Mouse (Mus musculus) skeletal muscle tissue, adult 2 months (tissue): ENCODE measurements around the gene Dctn3.
"Not testable (repeated sequence)": the region's sequence is repeated elsewhere in the genome, so short reads cannot be mapped to it uniquely, and the experiment has no call there.

Source experiments
- DNase-seq: peaks from one replicate; pipeline ENCODE4 v3.0.0-alpha.2; 2012; ENCODE audit warnings: low read depth, low spot score

Gene Dctn3

DNA sequence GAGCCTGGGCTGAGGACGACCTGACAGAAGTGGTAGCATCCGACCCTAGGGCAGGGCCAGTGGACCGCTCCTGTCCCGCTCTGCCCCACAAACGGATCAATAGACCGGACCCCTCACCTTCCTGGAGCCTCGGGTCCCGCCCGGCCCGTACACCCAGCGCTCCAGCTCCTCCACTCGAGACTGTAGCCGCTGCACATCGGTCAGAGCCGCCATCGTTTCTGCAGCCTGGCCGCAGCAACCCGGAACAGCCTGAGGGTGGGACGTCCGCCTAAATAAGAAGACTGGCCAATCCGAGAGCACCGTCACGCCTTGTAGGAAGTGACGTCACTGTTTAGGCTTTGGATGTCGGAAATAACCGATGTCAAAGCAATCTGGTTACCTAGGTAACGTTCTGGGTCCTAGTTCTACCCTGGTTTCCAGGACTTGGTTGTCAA is at the start of gene Dctn3:
Gene Dctn3, minus strand, starts transcription at position 253 of the 434 bp plus-strand sequence.
- DNase-seq, result peak; percentile 94

GRCm38 (mm10) chr4:41767301-41767700 is 44.3 kb upstream of the Dctn3 start:
- not testable (repeated sequence) for DNase-seq

GRCm38 (mm10) chr4:41763176-41763575 is 40.2 kb upstream of the Dctn3 start:
- DNase-seq, result not testable (repeated sequence)

DNA sequence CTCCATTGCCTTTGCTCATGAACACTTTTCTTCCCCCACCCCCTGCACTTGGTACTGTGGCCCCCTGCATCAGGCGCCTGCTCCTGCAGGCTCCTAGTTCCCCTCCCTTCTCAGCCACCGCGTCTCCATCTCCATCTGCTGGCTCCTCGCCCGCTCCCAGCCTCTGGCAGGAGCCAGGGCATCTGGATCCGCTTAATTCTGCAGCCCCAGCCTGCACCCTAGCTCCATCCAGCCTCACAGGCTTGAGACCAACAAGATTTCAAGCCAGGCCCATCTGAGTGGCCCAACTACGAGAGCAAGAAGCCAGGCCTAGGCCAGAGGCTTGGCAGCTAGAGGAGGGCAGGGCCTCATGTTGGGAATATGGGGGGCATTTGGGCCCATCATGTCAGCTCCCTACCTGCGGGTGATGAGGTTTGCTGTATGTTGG is 39.7 kb upstream of the Dctn3 start:
- DNase-seq, result peak; percentile 83

DNA sequence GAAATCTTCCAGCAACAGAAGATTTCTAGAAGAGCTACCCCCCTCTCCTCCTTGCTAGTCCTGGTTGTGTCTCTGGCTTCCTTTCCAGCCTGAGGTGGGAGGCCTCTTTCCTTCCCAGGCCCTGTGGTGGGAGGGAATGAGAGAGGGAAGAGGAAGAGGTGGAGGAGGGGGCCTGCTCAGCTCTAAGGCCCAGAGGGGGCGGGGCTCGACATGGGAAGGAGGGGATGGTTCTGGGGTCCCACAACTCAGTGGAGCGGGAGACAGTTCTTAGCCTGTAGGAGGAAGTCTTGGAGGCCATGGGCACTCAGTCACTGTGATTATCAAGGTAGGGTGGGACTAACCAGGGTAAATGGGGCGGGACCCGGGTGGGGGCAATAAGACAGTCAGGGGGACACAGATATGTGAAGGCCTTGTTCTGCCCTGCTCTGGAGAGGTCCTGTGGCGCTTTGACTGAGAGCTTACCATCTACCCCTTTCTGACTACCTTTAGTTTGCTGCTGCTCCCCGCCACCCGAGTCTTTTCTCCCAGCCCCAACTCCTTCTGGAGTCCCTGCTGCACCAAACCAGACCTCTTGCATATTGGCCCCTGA is 39.2 kb upstream of the Dctn3 start:
- no peak for DNase-seq

- no peak for DNase-seq
Observed at GRCm38 (mm10) chr4:41761680-41762079, 38.7 kb upstream of the Dctn3 start.

- DNase-seq, result no peak
Observed at GRCm38 (mm10) chr4:41760911-41761310, 37.9 kb upstream of the Dctn3 start.

- DNase-seq, result peak; percentile 96
Observed at GRCm38 (mm10) chr4:41760288-41760721, 37.3 kb upstream of the Dctn3 start.

DNA sequence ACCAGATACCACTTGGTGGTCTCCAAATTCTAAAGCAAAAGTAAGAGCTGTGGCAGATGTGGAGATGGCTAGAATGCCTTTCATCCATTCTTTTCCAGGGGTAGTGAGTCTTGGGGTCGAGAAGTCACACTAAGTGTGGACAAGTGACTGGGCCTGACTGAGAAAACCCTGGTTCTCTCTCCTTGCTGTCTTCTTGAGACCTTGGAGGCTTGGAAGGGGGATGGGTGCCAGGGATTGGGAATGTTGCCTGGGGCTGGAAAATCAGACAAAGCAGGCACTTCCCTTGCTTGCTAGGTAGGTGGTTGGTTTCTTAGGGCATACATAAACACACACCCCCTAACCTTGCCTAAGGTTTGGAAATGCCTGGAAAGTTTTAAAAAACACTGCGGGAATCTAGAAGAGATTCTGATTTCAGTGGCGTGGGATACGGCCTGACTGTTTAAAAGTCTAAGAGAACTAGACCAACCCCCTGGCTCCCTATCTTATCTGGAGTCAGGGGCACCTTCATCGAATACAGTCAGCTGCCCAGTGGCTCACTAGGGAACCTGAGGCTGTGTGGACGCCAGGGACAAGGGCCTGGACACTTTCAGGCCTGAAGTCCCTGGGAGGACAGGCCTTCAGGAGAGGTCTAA is 36.8 kb upstream of the Dctn3 start:
- DNase-seq, result no peak

- no peak for DNase-seq
Observed at GRCm38 (mm10) chr4:41759206-41759605, 36.2 kb upstream of the Dctn3 start.

DNA sequence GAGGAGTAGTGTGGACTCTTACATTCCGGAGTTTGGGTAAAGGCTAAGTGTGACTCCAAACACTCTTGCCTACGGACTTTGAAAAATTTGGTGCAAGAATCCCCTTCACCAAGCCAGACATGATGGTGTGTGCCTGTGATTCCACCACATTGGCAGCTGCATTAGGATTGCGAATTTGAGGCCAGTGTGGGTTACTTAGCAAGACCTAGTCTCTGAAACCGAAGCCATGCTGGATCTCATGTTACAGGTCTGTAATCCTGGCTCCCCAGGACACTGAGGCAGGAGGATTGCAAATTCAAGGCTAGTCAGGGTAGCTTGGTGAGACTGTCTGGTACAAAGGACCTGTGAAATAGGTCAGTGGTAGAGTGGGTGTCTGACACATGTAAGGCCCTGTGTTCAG is 35.7 kb upstream of the Dctn3 start:
- DNase-seq, result no peak

- DNase-seq, result no peak
Observed at GRCm38 (mm10) chr4:41758021-41758420, 35.1 kb upstream of the Dctn3 start.

- DNase-seq, result no peak
Observed at GRCm38 (mm10) chr4:41757321-41757720, 34.4 kb upstream of the Dctn3 start.

- no peak for DNase-seq
Observed at GRCm38 (mm10) chr4:41756440-41756839, 33.5 kb upstream of the Dctn3 start.

GRCm38 (mm10) chr4:41755338-41756305 is 32.7 kb upstream of the Dctn3 start, which contains the start of gene Sigmar1:
Gene Sigmar1, minus strand, starts transcription at chr4:41756157.
- DNase-seq, result peak; percentile 78

GRCm38 (mm10) chr4:41754797-41755337 is 31.9 kb upstream of the Dctn3 start, which contains the start of gene Galt:
Gene Galt, plus strand, starts transcription at chr4:41755228.
- DNase-seq, result no peak

DNA sequence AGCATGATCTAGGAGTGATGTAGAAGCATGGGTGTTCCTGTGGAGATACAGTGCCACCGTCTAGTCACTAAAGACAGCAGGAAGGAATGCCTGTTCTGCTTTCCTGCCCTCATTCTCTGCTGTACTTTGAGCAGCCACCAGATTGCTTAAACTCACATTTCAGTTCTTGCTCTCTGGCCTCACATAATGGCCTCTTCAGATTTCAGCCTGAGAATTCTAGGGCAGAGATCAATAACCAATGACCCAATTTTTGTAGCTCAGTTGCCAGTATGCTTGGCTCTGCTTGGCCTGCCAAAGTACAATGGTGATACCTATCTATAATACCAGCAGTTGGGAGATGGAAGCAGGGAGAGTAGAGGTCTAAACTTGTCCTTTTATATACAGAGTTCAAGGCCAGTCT is 22.1 kb upstream of the Dctn3 start:
- no peak for DNase-seq

DNA sequence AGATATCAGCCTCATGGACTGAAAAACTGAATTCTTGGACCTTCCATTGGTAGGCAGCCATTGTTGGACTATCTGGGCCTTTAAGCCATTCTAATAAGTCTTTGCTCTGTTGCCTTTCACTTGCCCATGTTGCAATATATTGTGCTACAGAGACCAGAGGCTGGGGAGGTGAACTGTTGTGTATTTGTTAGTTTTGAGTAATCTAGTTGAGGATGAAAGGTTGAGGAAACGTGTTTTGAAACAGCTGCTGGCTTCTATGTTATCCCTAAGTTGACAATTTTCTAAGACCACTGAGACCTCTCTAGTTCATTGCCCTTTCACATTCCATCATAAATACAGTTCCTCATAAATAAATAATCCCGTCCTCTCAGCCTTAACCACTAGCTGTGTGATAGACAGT is 21.2 kb upstream of the Dctn3 start:
- no peak for DNase-seq

GRCm38 (mm10) chr4:41741158-41741560 is 18.2 kb upstream of the Dctn3 start:
- DNase-seq, result peak; percentile 86

DNA sequence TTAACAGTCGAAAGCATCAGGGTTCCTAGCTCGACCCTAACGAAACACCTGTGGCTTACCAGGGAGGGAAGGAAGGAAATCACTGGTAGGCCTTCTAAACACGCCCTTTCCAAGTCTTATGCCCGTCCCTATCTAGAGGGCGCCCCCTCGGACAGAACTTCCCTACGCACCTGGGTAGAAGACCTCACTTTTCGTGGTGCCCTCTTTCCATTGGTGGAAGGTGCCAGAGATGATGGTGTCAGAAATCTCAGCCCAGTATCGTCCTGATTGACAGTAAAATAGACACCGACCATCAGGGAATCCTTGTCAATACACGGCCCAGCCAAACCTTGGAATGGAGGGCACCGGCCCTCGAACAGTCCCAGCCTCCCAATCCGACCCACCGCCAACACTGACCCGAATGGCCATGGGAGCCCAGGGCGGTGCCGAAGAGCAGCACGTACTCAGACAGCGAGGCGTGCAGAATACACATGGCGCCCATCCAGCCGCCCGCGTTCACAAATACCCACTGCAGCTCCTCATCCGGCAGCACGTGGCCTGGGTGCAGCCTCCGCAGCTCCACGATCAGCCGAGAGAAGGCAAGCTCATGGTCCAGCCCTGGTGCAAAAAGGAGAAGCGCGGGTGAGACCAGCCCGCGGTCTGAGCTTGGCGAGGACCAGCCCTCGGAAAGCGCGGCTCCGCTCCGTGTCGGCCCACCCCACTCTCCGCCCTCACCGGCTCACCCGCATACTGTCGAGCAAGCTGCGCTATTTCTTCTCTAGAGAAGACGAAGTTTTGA is 17.6 kb upstream of the Dctn3 start:
- DNase-seq, result peak; percentile 50

DNA sequence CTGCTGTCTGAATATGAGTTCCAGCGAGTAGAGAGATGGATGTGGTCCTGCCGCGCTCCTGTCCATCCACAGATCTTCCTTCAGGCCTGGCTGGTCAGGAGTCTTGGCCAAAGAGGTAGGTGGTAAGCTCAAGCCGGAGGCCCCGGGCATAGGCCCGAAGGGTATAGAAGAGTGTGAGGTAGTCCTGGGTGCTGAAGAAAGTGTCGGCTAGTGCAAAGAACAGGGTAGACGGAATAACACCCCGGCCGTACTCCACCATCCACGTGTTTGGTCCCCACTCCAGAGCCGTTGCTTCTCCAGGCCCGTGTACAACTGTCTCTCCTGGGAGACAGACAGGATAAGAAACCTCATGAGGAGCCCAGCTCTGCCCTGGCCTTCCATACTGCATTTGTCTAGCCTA is 16.3 kb upstream of the Dctn3 start:
- no peak for DNase-seq
